Mouse (Mus musculus): Measurements from ENCODE around the gene Cyp8b1. TPM values are rescaled to one million over a fixed set of nuclear protein-coding genes. Genes with fewer than 3 reads are reported as not detected.

Cyp8b1 gene
- total RNA-seq, 1 experiment from 2014 or later: not detected

- no peak for ATAC-seq (replicated peaks in 1 of 2; ENCODE audit: insufficient read depth in 1 of 2, low FRiP score in 2 of 2, low TSS enrichment in 1 of 2, low read depth in 1 of 2, poor library complexity in 2 of 2, severe bottlenecking in 2 of 2)
Observed at GRCm38 (mm10) chr9:121901710-121902700, 14.1 kb downstream of the Cyp8b1 start.

- ATAC-seq (replicated peaks in 1 of 2; ENCODE audit: insufficient read depth in 1 of 2, low FRiP score in 2 of 2, low TSS enrichment in 1 of 2, low read depth in 1 of 2, poor library complexity in 2 of 2, severe bottlenecking in 2 of 2): no peak
Observed at GRCm38 (mm10) chr9:121900282-121900855, 15.7 kb downstream of the Cyp8b1 start.

- ATAC-seq (replicated peaks in 1 of 2; ENCODE audit: insufficient read depth in 1 of 2, low FRiP score in 2 of 2, low TSS enrichment in 1 of 2, low read depth in 1 of 2, poor library complexity in 2 of 2, severe bottlenecking in 2 of 2): no peak
Observed at GRCm38 (mm10) chr9:121899306-121899705, 16.8 kb downstream of the Cyp8b1 start.

- no peak for ATAC-seq (replicated peaks in 1 of 2; ENCODE audit: insufficient read depth in 1 of 2, low FRiP score in 2 of 2, low TSS enrichment in 1 of 2, low read depth in 1 of 2, poor library complexity in 2 of 2, severe bottlenecking in 2 of 2)
Observed at GRCm38 (mm10) chr9:121898245-121898644, 17.9 kb downstream of the Cyp8b1 start, which contains the start of gene Ackr2. Gene Ackr2, plus strand, starts transcription at chr9:121898355.

- no peak for ATAC-seq (replicated peaks in 1 of 2; ENCODE audit: insufficient read depth in 1 of 2, low FRiP score in 2 of 2, low TSS enrichment in 1 of 2, low read depth in 1 of 2, poor library complexity in 2 of 2, severe bottlenecking in 2 of 2)
Observed at GRCm38 (mm10) chr9:121896820-121897219, 19.3 kb downstream of the Cyp8b1 start.

GRCm38 (mm10) chr9:121895392-121895993 is 20.6 kb downstream of the Cyp8b1 start:
- no peak for ATAC-seq (replicated peaks in 1 of 2; ENCODE audit: insufficient read depth in 1 of 2, low FRiP score in 2 of 2, low TSS enrichment in 1 of 2, low read depth in 1 of 2, poor library complexity in 2 of 2, severe bottlenecking in 2 of 2)

GRCm38 (mm10) chr9:121894447-121894846 is 21.7 kb downstream of the Cyp8b1 start:
- ATAC-seq (replicated peaks in 1 of 2; ENCODE audit: insufficient read depth in 1 of 2, low FRiP score in 2 of 2, low TSS enrichment in 1 of 2, low read depth in 1 of 2, poor library complexity in 2 of 2, severe bottlenecking in 2 of 2): no peak

- no peak for ATAC-seq (replicated peaks in 1 of 2; ENCODE audit: insufficient read depth in 1 of 2, low FRiP score in 2 of 2, low TSS enrichment in 1 of 2, low read depth in 1 of 2, poor library complexity in 2 of 2, severe bottlenecking in 2 of 2)
Observed at GRCm38 (mm10) chr9:121892057-121892687, 23.9 kb downstream of the Cyp8b1 start.

GRCm38 (mm10) chr9:121891301-121891700 is 24.8 kb downstream of the Cyp8b1 start:
- no peak for ATAC-seq (replicated peaks in 1 of 2; ENCODE audit: insufficient read depth in 1 of 2, low FRiP score in 2 of 2, low TSS enrichment in 1 of 2, low read depth in 1 of 2, poor library complexity in 2 of 2, severe bottlenecking in 2 of 2)

GRCm38 (mm10) chr9:121890441-121890941 is 25.6 kb downstream of the Cyp8b1 start:
- ATAC-seq (replicated peaks in 1 of 2; ENCODE audit: insufficient read depth in 1 of 2, low FRiP score in 2 of 2, low TSS enrichment in 1 of 2, low read depth in 1 of 2, poor library complexity in 2 of 2, severe bottlenecking in 2 of 2): 0 out of 4 replicates have a peak, but pooled peaks have one; percentile 22 to 29

- ATAC-seq (replicated peaks in 1 of 2; ENCODE audit: insufficient read depth in 1 of 2, low FRiP score in 2 of 2, low TSS enrichment in 1 of 2, low read depth in 1 of 2, poor library complexity in 2 of 2, severe bottlenecking in 2 of 2): no peak
Observed at GRCm38 (mm10) chr9:121889927-121890440, 26.1 kb downstream of the Cyp8b1 start.

GRCm38 (mm10) chr9:121882015-121882457 is 34.1 kb downstream of the Cyp8b1 start:
- ATAC-seq (replicated peaks in 1 of 2; ENCODE audit: insufficient read depth in 1 of 2, low FRiP score in 2 of 2, low TSS enrichment in 1 of 2, low read depth in 1 of 2, poor library complexity in 2 of 2, severe bottlenecking in 2 of 2): peak in 1 of 2 experiments; percentile 34; a peak in 1 of 4 replicates

- ATAC-seq (replicated peaks in 1 of 2; ENCODE audit: insufficient read depth in 1 of 2, low FRiP score in 2 of 2, low TSS enrichment in 1 of 2, low read depth in 1 of 2, poor library complexity in 2 of 2, severe bottlenecking in 2 of 2): peak; percentile 37 to 38; a peak in 2 of 4 replicates
Observed at GRCm38 (mm10) chr9:121881301-121881700, 34.8 kb downstream of the Cyp8b1 start.

- peak; percentile 79 to 81 for ATAC-seq (replicated peaks in 1 of 2; ENCODE audit: insufficient read depth in 1 of 2, low FRiP score in 2 of 2, low TSS enrichment in 1 of 2, low read depth in 1 of 2, poor library complexity in 2 of 2, severe bottlenecking in 2 of 2)
Observed at GRCm38 (mm10) chr9:121880840-121881239, 35.3 kb downstream of the Cyp8b1 start.

GRCm38 (mm10) chr9:121877052-121877740 is 38.9 kb downstream of the Cyp8b1 start:
- ATAC-seq (replicated peaks in 1 of 2; ENCODE audit: insufficient read depth in 1 of 2, low FRiP score in 2 of 2, low TSS enrichment in 1 of 2, low read depth in 1 of 2, poor library complexity in 2 of 2, severe bottlenecking in 2 of 2): 0 out of 4 replicates have a peak, but pooled peaks of 1 of the 2 experiments have one; percentile 51

GRCm38 (mm10) chr9:121873578-121873977 is 42.5 kb downstream of the Cyp8b1 start:
- ATAC-seq (replicated peaks in 1 of 2; ENCODE audit: insufficient read depth in 1 of 2, low FRiP score in 2 of 2, low TSS enrichment in 1 of 2, low read depth in 1 of 2, poor library complexity in 2 of 2, severe bottlenecking in 2 of 2): no peak
